Mouse (Mus musculus) midbrain, embryonic 15.5 days (tissue): ENCODE measurements around the gene Clec2e. TPM values are rescaled to one million over a fixed set of nuclear protein-coding genes. Genes with fewer than 3 reads are reported as not detected.
"Not testable (repeated sequence)": the region's sequence is repeated elsewhere in the genome, so short reads cannot be mapped to it uniquely, and the experiment has no call there.

ENCODE experiments used
- ATAC-seq: fragments of 200-750 bp; cut with Nextera tagmentation; replicated peaks from 2 replicates; pipeline ENCODE4 v1.8.0; 2017; ENCODE audit warnings: moderate TSS enrichment
- H3K27ac ChIP-seq: fragments of 300-500 bp; sonication (generic); 2 replicates; pipeline ENCODE4 v1.5.1; 2015; ENCODE audit warnings: mild to moderate bottlenecking, inconsistent platforms
- H3K27me3 ChIP-seq: fragments of 300-500 bp; sonication (generic); replicated peaks from 2 replicates; pipeline ENCODE4 v1.6.1; 2015; ENCODE audit warnings: inconsistent platforms
- H3K36me3 ChIP-seq: fragments of 300-500 bp; sonication (generic); replicated peaks from 2 replicates; pipeline ENCODE4 v1.6.1; 2015; ENCODE audit warnings: inconsistent platforms
- H3K4me1 ChIP-seq: fragments of 300-500 bp; sonication (generic); 2 replicates; pipeline ENCODE4 v1.6.1; 2015; ENCODE audit warnings: inconsistent platforms
- H3K4me2 ChIP-seq: fragments of 300-500 bp; sonication (generic); 2 replicates; pipeline ENCODE4 v1.6.1; 2015; ENCODE audit warnings: inconsistent platforms, mild to moderate bottlenecking, moderate library complexity
- H3K4me3 ChIP-seq: fragments of 300-500 bp; sonication (generic); 2 replicates; pipeline ENCODE4 v1.5.1; 2015; ENCODE audit warnings: mild to moderate bottlenecking, inconsistent platforms
- H3K9ac ChIP-seq: fragments of 300-500 bp; sonication (generic); 2 replicates; pipeline ENCODE4 v1.6.1; 2015; ENCODE audit warnings: mild to moderate bottlenecking, inconsistent platforms
- H3K9me3 ChIP-seq: fragments of 300-500 bp; sonication (generic); 2 replicates; pipeline ENCODE4 v1.6.1; 2016; ENCODE audit warnings: inconsistent platforms
- WGBS: fragments of 180-500 bp; shearing (Covaris S2); methylation state at CpG from one replicate; pipeline ENCODE4 v1.1.7; 2015; ENCODE audit warnings: mixed read lengths; 5-methylcytosine and 5-hydroxymethylcytosine counted together
- polyA plus RNA-seq: library from polyadenylated mRNA; unstranded; fragments of >200 nt; fragmentation: Nextera tagmentation; extraction: Ambion mirVana; gene quantifications from 2 replicates; pipeline ENCODE4 v1.2.1, GENCODE M21; 2015

The Clec2e gene
- polyA plus RNA-seq = not detected in 2 replicates

- not testable (repeated sequence) for H3K36me3 ChIP-seq, H3K9ac ChIP-seq, H3K4me2 ChIP-seq, H3K27me3 ChIP-seq, H3K4me3 ChIP-seq, H3K9me3 ChIP-seq, ATAC-seq, H3K27ac ChIP-seq, H3K4me1 ChIP-seq
- WGBS = 73% methylated on average over 1 of the region's 1 CpGs
Observed at GRCm38 (mm10) chr6:129100794-129101193, at the start of gene Clec2e. Gene Clec2e (minus strand): TSS chr6:129100913.

- ATAC-seq = no peak
- H3K9ac ChIP-seq = no peak overlapping the region
- no peak overlapping the region for H3K4me3 ChIP-seq
- no peak overlapping the region for H3K4me2 ChIP-seq
- no peaks in the 10 kb centered on the region for H3K4me1 ChIP-seq
- H3K36me3 ChIP-seq = no peaks in the 10 kb centered on the region
- H3K27ac ChIP-seq = no peak overlapping the region
- no peaks in the 10 kb centered on the region for H3K9me3 ChIP-seq
- 91% methylated on average over 2 of the region's 2 CpGs for WGBS
- H3K27me3 ChIP-seq = no peaks in the 10 kb centered on the region
Observed at GRCm38 (mm10) chr6:129146812-129147211, 46.1 kb upstream of the Clec2e start.

DNA sequence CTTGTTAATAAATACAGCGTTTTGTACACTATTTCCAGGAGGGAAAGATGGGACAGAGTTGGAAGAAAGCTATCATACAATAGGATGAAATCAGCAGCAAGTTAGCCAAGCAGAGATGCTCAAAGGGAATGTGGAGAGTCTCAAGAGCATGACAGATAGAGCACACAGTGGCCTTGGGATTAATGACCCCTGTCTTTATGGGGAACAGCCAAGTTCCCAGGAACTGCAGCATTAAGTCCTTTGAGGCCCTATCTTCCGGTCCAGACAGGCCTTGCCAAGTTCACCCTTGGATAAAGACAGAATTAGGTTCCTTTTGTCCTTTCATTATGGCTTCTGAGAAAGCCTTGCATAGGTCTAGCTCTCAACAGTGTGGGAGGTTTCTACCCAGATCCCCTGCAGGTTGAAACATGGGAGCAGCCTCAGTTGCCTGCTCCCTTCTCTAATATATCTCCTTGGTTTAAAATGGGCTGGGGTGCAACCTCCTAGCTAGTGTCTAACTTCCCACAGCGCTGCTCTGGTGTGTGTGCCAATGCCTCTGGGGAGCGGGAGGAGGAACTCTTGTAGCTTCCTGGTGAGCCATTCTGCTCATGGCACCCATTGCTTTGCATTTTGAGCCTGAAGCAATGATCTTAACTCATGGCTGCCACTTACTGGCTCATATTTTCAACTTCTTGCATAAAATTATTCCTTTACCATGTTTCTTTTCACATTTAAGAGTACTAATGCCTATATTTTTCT is 32.1 kb upstream of the Clec2e start:
- H3K9ac ChIP-seq = no peak overlapping the region
- H3K4me1 ChIP-seq = no peaks in the 10 kb centered on the region
- 86% methylated on average over 4 of the region's 4 CpGs for WGBS
- H3K4me3 ChIP-seq = no peak overlapping the region
- no peaks in the 10 kb centered on the region for H3K9me3 ChIP-seq
- no peaks in the 10 kb centered on the region for H3K36me3 ChIP-seq
- ATAC-seq = no peak
- no peak overlapping the region for H3K4me2 ChIP-seq
- H3K27ac ChIP-seq = no peak overlapping the region
- H3K27me3 ChIP-seq = no peaks in the 10 kb centered on the region

DNA sequence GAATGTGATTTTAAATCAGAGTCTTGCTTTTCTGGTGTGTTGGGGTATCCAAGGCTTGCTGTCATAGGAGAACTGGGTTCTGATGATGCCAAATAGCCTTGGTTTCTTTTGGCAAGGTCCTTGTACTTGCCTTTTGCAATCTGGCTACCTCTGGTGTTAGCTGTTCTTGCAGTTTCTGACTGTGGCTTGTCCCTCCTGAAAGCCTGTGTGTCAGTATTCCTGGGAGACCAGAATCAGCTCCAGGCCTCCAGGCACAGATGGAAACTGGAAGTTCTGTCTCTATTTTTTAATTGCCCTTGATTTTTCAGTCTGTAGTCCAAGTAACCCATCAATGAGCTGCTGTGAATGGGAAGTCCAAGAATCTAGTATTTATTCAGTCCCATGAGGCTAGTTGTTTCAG is 26.1 kb upstream of the Clec2e start:
- ATAC-seq = no peak
- H3K9ac ChIP-seq = no peak overlapping the region
- no peak overlapping the region for H3K27ac ChIP-seq
- H3K4me1 ChIP-seq = no peaks in the 10 kb centered on the region
- H3K4me3 ChIP-seq = no peak overlapping the region
- H3K27me3 ChIP-seq = no peaks in the 10 kb centered on the region
- H3K36me3 ChIP-seq = no peaks in the 10 kb centered on the region
- no peak overlapping the region for H3K4me2 ChIP-seq
- no peaks in the 10 kb centered on the region for H3K9me3 ChIP-seq

DNA sequence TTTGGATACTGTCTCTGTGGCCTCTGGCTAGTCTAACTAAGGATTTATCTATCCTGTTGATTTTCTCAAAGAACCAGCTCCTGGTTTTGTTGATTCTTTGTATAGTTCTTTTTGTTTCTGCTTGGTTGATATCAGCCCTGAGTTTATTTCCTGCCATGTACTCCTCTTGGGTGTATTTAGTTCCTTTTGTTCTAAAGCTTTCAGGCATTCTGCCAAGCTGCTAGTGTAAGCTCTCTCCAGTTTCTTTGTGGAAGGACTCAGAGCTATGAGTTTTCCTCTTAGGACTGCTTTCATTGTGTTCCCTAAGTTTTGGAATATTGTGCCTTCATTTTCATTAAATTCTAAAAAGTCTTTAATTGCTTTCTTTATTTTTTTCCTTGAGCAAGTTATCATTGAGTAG is 23.8 kb upstream of the Clec2e start:
- H3K9me3 ChIP-seq, ATAC-seq, H3K4me2 ChIP-seq, H3K36me3 ChIP-seq, H3K27ac ChIP-seq, H3K4me1 ChIP-seq, H3K9ac ChIP-seq, H3K27me3 ChIP-seq, H3K4me3 ChIP-seq: not testable (repeated sequence)

GRCm38 (mm10) chr6:129116223-129116622 is 15.5 kb upstream of the Clec2e start:
- no peak for ATAC-seq
- Histone ChIP-seq H3K4me3 (no peak overlapping the region), H3K36me3 (no peaks in the 10 kb centered on the region), H3K9ac (no peak overlapping the region), H3K9me3 (0 out of 2 replicates have a peak, but pooled peaks cover 3% of the 10 kb centered on the region), H3K27me3 (no peaks in the 10 kb centered on the region), H3K4me2 (no peak overlapping the region), H3K27ac (no peak overlapping the region), H3K4me1 (no peaks in the 10 kb centered on the region)
- 94% methylated on average over 3 of the region's 3 CpGs for WGBS

GRCm38 (mm10) chr6:129114237-129114636 is 13.5 kb upstream of the Clec2e start:
- H3K27me3 ChIP-seq, H3K4me1 ChIP-seq, ATAC-seq, H3K36me3 ChIP-seq, H3K4me2 ChIP-seq, H3K9me3 ChIP-seq, H3K4me3 ChIP-seq, H3K9ac ChIP-seq, H3K27ac ChIP-seq: not testable (repeated sequence)
- 98% methylated on average over 3 of the region's 3 CpGs for WGBS

- no peak overlapping the region for H3K4me2 ChIP-seq
- no peak overlapping the region for H3K27ac ChIP-seq
- no peaks in the 10 kb centered on the region for H3K27me3 ChIP-seq
- H3K4me1 ChIP-seq = no peaks in the 10 kb centered on the region
- H3K4me3 ChIP-seq = no peak overlapping the region
- H3K36me3 ChIP-seq = no peaks in the 10 kb centered on the region
- H3K9ac ChIP-seq = no peak overlapping the region
- ATAC-seq = no peak
- 50% methylated on average over 1 of the region's 1 CpGs for WGBS
- 0 out of 2 replicates have a peak, but pooled peaks cover 3% of the 10 kb centered on the region for H3K9me3 ChIP-seq
Observed at GRCm38 (mm10) chr6:129113769-129114168, 13.1 kb upstream of the Clec2e start.

GRCm38 (mm10) chr6:129113030-129113673 is 12.4 kb upstream of the Clec2e start:
- ATAC-seq = no peak
- H3K9ac ChIP-seq = no peak overlapping the region
- H3K27ac ChIP-seq = no peak overlapping the region
- H3K4me1 ChIP-seq = no peaks in the 10 kb centered on the region
- H3K9me3 ChIP-seq = 0 out of 2 replicates have a peak, but pooled peaks cover 3% of the 10 kb centered on the region
- no peak overlapping the region for H3K4me3 ChIP-seq
- no peaks in the 10 kb centered on the region for H3K36me3 ChIP-seq
- 93% methylated on average over 1 of the region's 1 CpGs for WGBS
- H3K4me2 ChIP-seq = no peak overlapping the region
- H3K27me3 ChIP-seq = no peaks in the 10 kb centered on the region

DNA sequence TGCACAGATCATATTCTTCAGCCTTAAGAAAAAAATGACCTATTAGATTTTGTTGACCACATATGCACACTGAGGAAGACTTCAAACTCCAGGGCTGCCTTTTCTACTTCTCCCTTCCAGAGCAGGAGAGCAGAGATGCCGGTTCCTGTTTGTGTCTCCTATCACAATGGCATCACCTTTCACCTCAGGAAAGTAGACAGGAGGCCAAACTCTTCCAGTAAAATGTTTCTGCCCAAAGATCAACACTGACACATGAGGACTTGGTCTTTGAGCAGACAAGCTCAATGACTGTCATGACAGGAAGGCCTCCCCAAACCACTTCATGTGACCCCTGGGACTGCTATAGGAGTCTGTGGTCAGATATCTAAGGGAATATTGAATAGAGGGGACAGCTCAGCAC is 11.8 kb upstream of the Clec2e start:
- H3K9me3 ChIP-seq = 0 out of 2 replicates have a peak, but pooled peaks cover 3% of the 10 kb centered on the region
- H3K36me3 ChIP-seq = no peaks in the 10 kb centered on the region
- H3K27me3 ChIP-seq = no peaks in the 10 kb centered on the region
- H3K4me2 ChIP-seq = no peak overlapping the region
- H3K4me1 ChIP-seq = no peaks in the 10 kb centered on the region
- H3K27ac ChIP-seq = no peak overlapping the region
- WGBS = 75% methylated on average over 1 of the region's 1 CpGs
- no peak for ATAC-seq
- no peak overlapping the region for H3K9ac ChIP-seq
- H3K4me3 ChIP-seq = no peak overlapping the region

DNA sequence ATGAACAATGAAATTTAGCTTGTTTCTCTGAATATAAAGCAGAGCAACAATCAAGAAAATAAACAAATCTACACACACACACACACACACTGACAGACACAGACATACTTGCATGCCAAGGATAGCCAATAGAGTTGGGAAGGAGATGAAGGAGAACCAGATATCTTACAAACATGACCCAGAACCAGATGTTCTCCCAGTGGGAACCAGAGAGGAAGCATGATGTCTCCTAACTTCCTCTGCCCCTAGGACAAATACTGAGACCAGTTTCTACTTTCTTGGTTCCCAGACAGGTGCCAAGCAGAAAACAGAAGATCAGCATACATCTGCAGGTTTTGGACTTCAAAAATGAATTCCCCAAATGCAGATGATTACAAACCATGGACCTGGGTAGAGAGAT is 7.2 kb upstream of the Clec2e start:
- Histone ChIP-seq H3K4me2 (no peak overlapping the region), H3K4me1 (no peaks in the 10 kb centered on the region), H3K9me3 (no peaks in the 10 kb centered on the region), H3K36me3 (no peaks in the 10 kb centered on the region), H3K4me3 (no peak overlapping the region), H3K27ac (no peak overlapping the region), H3K27me3 (no peaks in the 10 kb centered on the region), H3K9ac (no peak overlapping the region)
- ATAC-seq = no peak

GRCm38 (mm10) chr6:129102858-129103555 is 2.3 kb upstream of the Clec2e start:
- Histone ChIP-seq H3K4me3 (no peak overlapping the region), H3K4me2 (no peak overlapping the region), H3K27ac (no peak overlapping the region), H3K9ac (no peak overlapping the region), H3K27me3 (no peaks in the 10 kb centered on the region), H3K4me1 (no peaks in the 10 kb centered on the region), H3K36me3 (no peaks in the 10 kb centered on the region), H3K9me3 (no peaks in the 10 kb centered on the region)
- WGBS = 86% methylated on average over 4 of the region's 4 CpGs
- ATAC-seq = no peak
